Mouse (Mus musculus) stomach, postnatal 0 days (tissue): Measurements from ENCODE around the gene Prickle2. TPM values are rescaled to one million over a fixed set of nuclear protein-coding genes. Genes with fewer than 3 reads are reported as not detected.

ENCODE experiments used
- ATAC-seq: fragments of 200-750 bp; cut with Nextera tagmentation; 2 replicates; pipeline ENCODE4 v1.8.0; 2017; ENCODE audit not compliant: low FRiP score, low TSS enrichment
- DNase-seq: peaks from one replicate; pipeline ENCODE4 v3.0.0-alpha.2; 2016; ENCODE audit warnings: low spot score
- H3K27ac ChIP-seq: fragments of 300-500 bp; sonication (generic); replicated peaks from 2 replicates; pipeline ENCODE4 v1.5.1; 2014; ENCODE audit warnings: mild to moderate bottlenecking, control low read depth
- H3K27me3 ChIP-seq: fragments of 300-500 bp; sonication (generic); 2 replicates; pipeline ENCODE4 v1.6.1; 2014; ENCODE audit warnings: low read length; ENCODE audit not compliant: control insufficient read depth, insufficient read depth
- H3K36me3 ChIP-seq: fragments of 300-500 bp; sonication (generic); 2 replicates; pipeline ENCODE4 v1.6.1; 2014; ENCODE audit warnings: low read length, mixed read lengths; ENCODE audit not compliant: control insufficient read depth, insufficient read depth
- H3K4me1 ChIP-seq: fragments of 300-500 bp; sonication (generic); replicated peaks from 2 replicates; pipeline ENCODE4 v1.6.1; 2014; ENCODE audit warnings: antibody characterized with exemption; ENCODE audit not compliant: control insufficient read depth, insufficient read depth
- H3K4me2 ChIP-seq: fragments of 300-500 bp; sonication (generic); replicated peaks from 2 replicates; pipeline ENCODE4 v1.6.1; 2014; ENCODE audit warnings: low read depth, mild to moderate bottlenecking, control low read depth, moderate library complexity
- H3K4me3 ChIP-seq: fragments of 300-500 bp; sonication (generic); 2 replicates; pipeline ENCODE4 v1.5.1; 2014; ENCODE audit warnings: low read depth, low read length, control low read depth
- H3K9ac ChIP-seq: fragments of 300-500 bp; sonication (generic); 2 replicates; pipeline ENCODE4 v1.6.1; 2014; ENCODE audit warnings: mild to moderate bottlenecking, low read length, control low read depth, mixed read lengths
- H3K9me3 ChIP-seq: fragments of 300-500 bp; sonication (generic); 2 replicates; pipeline ENCODE4 v1.6.1; 2016; ENCODE audit warnings: low read length; ENCODE audit not compliant: control insufficient read depth
- CTCF ChIP-seq: IDR thresholded peaks from 2 replicates; pipeline ENCODE4 v1.5.1; 2016; ENCODE audit warnings: antibody characterized with exemption, low read depth, mild to moderate bottlenecking, moderate library complexity
- EP300 ChIP-seq: optimal IDR thresholded peaks from 2 replicates; pipeline ENCODE3; 2016; ENCODE audit warnings: antibody characterized with exemption
- WGBS: fragments of 180-500 bp; shearing (Covaris S2); extraction: QIAGEN DNeasy Blood & Tissue Kit; methylation state at CpG from one replicate; pipeline ENCODE4 v1.1.7; 2014; 5-methylcytosine and 5-hydroxymethylcytosine counted together
- polyA plus RNA-seq: library from polyadenylated mRNA; unstranded; fragments of >200 nt; fragmentation: Nextera tagmentation; extraction: Ambion mirVana; gene quantifications from 2 replicates; pipeline ENCODE4 v1.2.1, GENCODE M21; 2015

The Prickle2 gene
- polyA plus RNA-seq, 1 experiment from 2014 or later, result 2.3 TPM

- Histone ChIP-seq H3K9ac (no peak overlapping the region), H3K4me3 (no peak overlapping the region), H3K36me3 (no peaks in the 10 kb centered on the region), H3K4me1 (no peaks in the 10 kb centered on the region), H3K27me3 (no peaks in the 10 kb centered on the region), H3K9me3 (no peaks in the 10 kb centered on the region), H3K27ac (no peak overlapping the region), H3K4me2 (no peak overlapping the region)
- no peak for DNase-seq
- TF ChIP-seq CTCF (no peak), EP300 (no peak)
- 71% methylated on average over 8 of the region's 8 CpGs for WGBS
- ATAC-seq, result no peak
Observed at GRCm38 (mm10) chr6:92549246-92549645, 156.7 kb downstream of the Prickle2 start.

- Histone ChIP-seq H3K27me3 (no peaks in the 10 kb centered on the region), H3K27ac (no peak overlapping the region), H3K4me3 (no peak overlapping the region), H3K4me1 (no peaks in the 10 kb centered on the region), H3K36me3 (no peaks in the 10 kb centered on the region), H3K9me3 (no peaks in the 10 kb centered on the region), H3K9ac (no peak overlapping the region), H3K4me2 (no peak overlapping the region)
- 87% methylated on average over 2 of the region's 2 CpGs for WGBS
- no peak for ATAC-seq
- no peak for DNase-seq
- no peak for TF ChIP-seq EP300
- no peak for TF ChIP-seq CTCF
Observed at GRCm38 (mm10) chr6:92545204-92545603, 160.8 kb downstream of the Prickle2 start.

- no peak for TF ChIP-seq EP300
- no peak for TF ChIP-seq CTCF
- no peak overlapping the region for H3K4me3 ChIP-seq
- H3K4me1 ChIP-seq, result no peaks in the 10 kb centered on the region
- H3K4me2 ChIP-seq, result no peak overlapping the region
- WGBS, result 76% methylated on average over 4 of the region's 4 CpGs
- DNase-seq (no peak), ATAC-seq (no peak)
- no peaks in the 10 kb centered on the region for H3K36me3 ChIP-seq
- H3K9me3 ChIP-seq, result no peaks in the 10 kb centered on the region
- H3K27me3 ChIP-seq, result no peaks in the 10 kb centered on the region
- no peak overlapping the region for H3K27ac ChIP-seq
- H3K9ac ChIP-seq, result no peak overlapping the region
Observed at GRCm38 (mm10) chr6:92543825-92544224, 162.1 kb downstream of the Prickle2 start.

- no peaks in the 10 kb centered on the region for H3K27me3 ChIP-seq
- no peaks in the 10 kb centered on the region for H3K4me1 ChIP-seq
- TF ChIP-seq EP300 (no peak), CTCF (no peak)
- ATAC-seq, result 0 out of 2 replicates have a peak, but pooled peaks have one; percentile 51
- no peak overlapping the region for H3K27ac ChIP-seq
- no peaks in the 10 kb centered on the region for H3K36me3 ChIP-seq
- H3K9me3 ChIP-seq, result no peaks in the 10 kb centered on the region
- H3K4me2 ChIP-seq, result no peak overlapping the region
- H3K4me3 ChIP-seq, result no peak overlapping the region
- no peak for DNase-seq
- H3K9ac ChIP-seq, result no peak overlapping the region
- WGBS, result 48% methylated on average over 5 of the region's 5 CpGs
Observed at GRCm38 (mm10) chr6:92542402-92543101, 163.4 kb downstream of the Prickle2 start.

- peak overlapping the region; percentile 57 for H3K4me3 ChIP-seq
- H3K27ac ChIP-seq, result peak overlapping the region; percentile 65
- H3K9me3 ChIP-seq, result no peaks in the 10 kb centered on the region
- 0 out of 2 replicates have a peak, but pooled peaks cover 2% of the 10 kb centered on the region for H3K4me1 ChIP-seq
- DNase-seq (peak; percentile 35), ATAC-seq (peak; percentile 74; the same call in 1 of the 2 replicates)
- no peaks in the 10 kb centered on the region for H3K27me3 ChIP-seq
- WGBS, result 6% methylated on average over 11 of the region's 11 CpGs
- H3K9ac ChIP-seq, result peak overlapping the region; percentile 62
- TF ChIP-seq EP300 (no peak), CTCF (no peak)
- peak overlapping the region; percentile 53 for H3K4me2 ChIP-seq
- no peaks in the 10 kb centered on the region for H3K36me3 ChIP-seq
Observed at GRCm38 (mm10) chr6:92534226-92535031, 171.5 kb downstream of the Prickle2 start.
